Mouse (Mus musculus) R1 (cell line): ENCODE data around the gene Tfcp2l1.
A peak's percentile ranks its signal among the peaks of the same experiment; 100 is the strongest.
"Not testable (repeated sequence)": the region's sequence is repeated elsewhere in the genome, so short reads cannot be mapped to it uniquely, and the experiment has no call there.

Experiments
- DNase-seq: peaks from one replicate; pipeline ENCODE4 v3.0.0-alpha.2; 2018; ENCODE audit warnings: low read depth, low spot score

Tfcp2l1 gene

GRCm38 (mm10) chr1:118627781-118628464 lies at the start of gene Tfcp2l1:
TSS of gene Tfcp2l1 (plus strand) at chr1:118627945.
- DNase-seq: peak; percentile 85

GRCm38 (mm10) chr1:118580174-118580702 lies 47.5 kb upstream of the Tfcp2l1 start:
- no peak for DNase-seq

- no peak for DNase-seq
Observed at GRCm38 (mm10) chr1:118581179-118581578, 46.6 kb upstream of the Tfcp2l1 start.

GRCm38 (mm10) chr1:118589721-118590120 lies 38.0 kb upstream of the Tfcp2l1 start:
- no peak for DNase-seq

GRCm38 (mm10) chr1:118592933-118593332 lies 34.8 kb upstream of the Tfcp2l1 start:
- no peak for DNase-seq

GRCm38 (mm10) chr1:118595395-118595794 lies 32.4 kb upstream of the Tfcp2l1 start:
- no peak for DNase-seq

GRCm38 (mm10) chr1:118597475-118598213 lies 30.1 kb upstream of the Tfcp2l1 start:
- DNase-seq: peak; percentile 39

GRCm38 (mm10) chr1:118598339-118598738 lies 29.4 kb upstream of the Tfcp2l1 start:
- no peak for DNase-seq

GRCm38 (mm10) chr1:118613631-118614183 lies 14.0 kb upstream of the Tfcp2l1 start:
- DNase-seq: no peak

- not testable (repeated sequence) for DNase-seq
Observed at GRCm38 (mm10) chr1:118621055-118621454, 6.7 kb upstream of the Tfcp2l1 start.

GRCm38 (mm10) chr1:118622857-118623256 lies 4.9 kb upstream of the Tfcp2l1 start:
- DNase-seq: peak; percentile 55

- peak; percentile 66 for DNase-seq
Observed at GRCm38 (mm10) chr1:118625461-118625860, 2.3 kb upstream of the Tfcp2l1 start.

- DNase-seq: no peak
Observed at GRCm38 (mm10) chr1:118625921-118626320, 1.8 kb upstream of the Tfcp2l1 start.

- DNase-seq: peak; percentile 81
Observed at GRCm38 (mm10) chr1:118626452-118626851, 1.3 kb upstream of the Tfcp2l1 start.

GRCm38 (mm10) chr1:118633415-118633980 lies 5.8 kb downstream of the Tfcp2l1 start:
- DNase-seq: peak; percentile 83

GRCm38 (mm10) chr1:118642296-118642999 lies 14.7 kb downstream of the Tfcp2l1 start:
- DNase-seq: peak; percentile 96

- no peak for DNase-seq
Observed at GRCm38 (mm10) chr1:118643138-118643979, 15.6 kb downstream of the Tfcp2l1 start.

GRCm38 (mm10) chr1:118645701-118646100 lies 18.0 kb downstream of the Tfcp2l1 start:
- peak; percentile 86 for DNase-seq

GRCm38 (mm10) chr1:118648015-118648414 lies 20.3 kb downstream of the Tfcp2l1 start:
- DNase-seq: peak; percentile 97
